Mouse (Mus musculus) adrenal gland, postnatal 36 days (tissue): Measurements from ENCODE around the gene N4bp2. TPM values are rescaled to one million over a fixed set of nuclear protein-coding genes. Genes with fewer than 3 reads are reported as not detected.
"Not testable (repeated sequence)": the region's sequence is repeated elsewhere in the genome, so short reads cannot be mapped to it uniquely, and the experiment has no call there.

ENCODE experiments used
- DNase-seq, 2 experiments: peaks; one replicate each; pipeline ENCODE4 v3.0.0; 2021; ENCODE audit warnings: mixed read lengths in 1 of 2
- long read RNA-seq, 2 experiments: library from polyadenylated mRNA; stranded (forward); transcript quantifications; one replicate each; pipeline ENCODE4 v2.0.0; 2021; ENCODE audit warnings: borderline sequencing depth in 2 of 2
- total RNA-seq, 2 experiments: library from RNA; stranded (reverse); gene quantifications; 2 replicates each; pipeline ENCODE4 v1.2.3; 2021

N4bp2 gene
- 10 to 100 TPM; 11.7 to 16.6 TPM for total RNA-seq
- long read RNA-seq, experiment 1: 0 reads
- long read RNA-seq, experiment 2: 0 reads

- DNase-seq: peak; percentile 76 to 83
Observed at GRCm38 (mm10) chr5:65763088-65763915, at the start of gene N4bp2. N4bp2 (plus strand) TSS chr5:65763521.

DNA sequence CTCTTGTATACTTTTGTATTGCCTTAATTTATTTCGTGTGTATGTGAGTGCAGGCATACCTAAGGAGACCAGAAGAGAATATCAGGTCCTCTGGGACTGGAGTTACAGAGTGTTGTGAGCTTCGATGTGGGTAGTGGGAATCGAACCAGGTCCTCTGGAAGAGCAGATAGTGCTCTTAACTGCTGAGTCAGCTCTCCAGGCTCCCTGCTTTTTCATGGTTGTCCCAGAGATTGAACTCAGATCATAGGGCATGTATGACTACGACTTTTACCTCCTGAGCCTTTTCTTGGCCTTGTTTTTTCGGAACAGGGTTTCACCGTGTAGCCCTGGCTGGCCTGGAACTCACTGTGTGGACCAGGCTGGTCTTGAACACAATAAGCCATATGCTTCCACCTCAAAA is 48.2 kb upstream of the N4bp2 start:
- no peak for DNase-seq

DNA sequence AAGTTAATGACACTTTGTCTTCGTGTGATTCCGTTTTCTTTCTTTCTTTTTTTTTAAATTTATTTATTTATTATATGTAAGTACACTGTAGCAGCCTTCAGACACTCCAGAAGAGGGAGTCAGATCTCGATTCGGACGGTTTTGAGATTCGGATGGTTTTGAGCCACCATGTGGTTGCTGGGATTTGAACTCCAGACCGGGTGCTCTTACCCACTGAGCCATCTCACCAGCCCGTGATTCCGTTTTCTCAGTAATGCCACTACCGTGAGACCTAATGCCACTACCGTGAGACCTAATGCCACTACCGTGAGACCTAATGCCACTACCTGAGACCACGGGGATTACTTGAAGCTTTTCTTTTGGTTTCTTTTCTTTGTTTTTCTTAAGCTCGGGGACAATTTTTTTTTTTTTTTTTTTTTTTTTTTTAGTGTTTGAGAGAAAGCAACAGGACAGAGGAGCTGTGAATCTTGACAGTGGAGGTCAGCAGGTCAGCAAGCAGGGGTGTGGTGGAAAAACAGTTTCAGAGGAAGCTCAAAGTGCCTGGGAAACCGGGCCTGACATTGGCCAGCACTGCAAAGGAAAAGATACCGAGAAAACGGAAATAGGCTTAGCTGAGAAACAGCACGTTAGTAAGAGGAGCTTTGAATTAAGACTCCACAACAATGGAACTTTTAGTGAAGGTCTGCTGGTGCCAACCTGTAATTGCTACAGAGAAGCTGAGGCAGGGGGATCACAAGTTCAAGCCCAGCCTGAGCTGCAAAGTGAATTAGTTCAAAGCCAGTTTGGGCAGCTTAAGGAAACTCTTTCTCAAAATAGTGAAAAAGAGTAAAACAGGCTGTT is 46.0 kb upstream of the N4bp2 start:
- no peak for DNase-seq

GRCm38 (mm10) chr5:65717903-65718211 is 45.5 kb upstream of the N4bp2 start:
- not testable (repeated sequence) for DNase-seq

DNA sequence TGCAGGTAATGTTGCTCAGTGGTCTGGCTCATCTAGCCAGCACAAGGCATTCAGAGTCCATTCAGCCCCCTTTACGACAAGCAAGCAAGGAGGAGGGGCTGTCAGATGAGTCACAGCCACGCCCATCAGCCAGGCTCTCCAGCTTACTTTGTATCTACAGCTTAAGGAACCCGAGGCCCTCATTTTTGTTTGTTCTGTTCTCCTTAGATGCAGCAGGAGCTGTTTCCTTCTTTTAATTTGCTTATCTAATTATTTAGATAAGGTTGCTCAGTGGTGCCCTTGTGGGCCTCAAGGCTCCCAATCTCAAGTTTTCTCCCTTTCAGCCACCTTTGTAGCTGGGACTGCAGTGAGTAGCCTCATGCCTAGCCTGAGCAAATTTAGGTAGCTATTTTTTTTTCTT is 45.0 kb upstream of the N4bp2 start:
- peak; percentile 27 to 45 for DNase-seq

- peak; percentile 63 to 72 for DNase-seq
Observed at GRCm38 (mm10) chr5:65724311-65725054, 38.8 kb upstream of the N4bp2 start.

- DNase-seq: peak; percentile 60 to 79
Observed at GRCm38 (mm10) chr5:65731173-65732007, 31.9 kb upstream of the N4bp2 start.

DNA sequence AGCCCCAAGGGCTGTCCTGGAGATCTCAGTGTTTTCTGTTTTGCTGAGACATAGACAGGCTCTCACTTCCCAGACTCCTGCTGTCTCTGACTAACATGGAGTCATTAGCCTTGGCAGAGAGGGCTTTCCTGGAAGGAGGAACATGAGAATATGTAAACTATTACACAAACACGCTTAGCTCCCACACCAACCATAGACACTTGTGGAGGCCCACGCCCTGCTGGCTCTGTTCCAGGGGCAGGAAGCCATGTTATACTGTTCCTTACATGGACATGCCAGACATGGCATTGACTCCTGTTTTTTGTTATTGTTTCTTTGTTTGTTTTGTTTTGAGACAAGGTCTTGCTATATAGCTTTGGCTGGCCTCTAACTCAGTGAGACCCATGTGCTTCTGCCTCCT is 27.7 kb upstream of the N4bp2 start:
- DNase-seq: no peak

GRCm38 (mm10) chr5:65739366-65739765 is 24.0 kb upstream of the N4bp2 start:
- DNase-seq: no peak

- DNase-seq: no peak
Observed at GRCm38 (mm10) chr5:65746908-65747307, 16.4 kb upstream of the N4bp2 start.

- DNase-seq: no peak
Observed at GRCm38 (mm10) chr5:65748386-65748785, 14.9 kb upstream of the N4bp2 start.

DNA sequence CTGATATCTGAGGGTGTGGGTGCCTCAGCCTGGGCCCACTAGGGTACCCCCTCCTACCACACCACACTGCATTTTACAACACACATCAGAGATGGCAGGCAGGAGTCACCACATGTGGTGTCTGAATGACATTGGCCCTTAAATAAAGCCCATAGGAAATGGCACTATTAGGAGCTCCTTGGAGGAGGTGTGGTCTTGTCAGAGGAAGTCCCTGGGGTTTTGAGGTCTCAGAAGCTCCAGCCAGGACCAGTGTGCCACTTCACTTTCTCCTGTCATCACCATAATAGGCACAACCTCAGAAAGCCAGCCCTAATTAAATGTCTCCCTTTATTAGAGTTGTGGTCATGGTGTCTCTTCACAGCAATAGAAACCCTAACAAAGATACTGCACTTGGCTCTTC is 14.4 kb upstream of the N4bp2 start:
- no peak for DNase-seq

DNA sequence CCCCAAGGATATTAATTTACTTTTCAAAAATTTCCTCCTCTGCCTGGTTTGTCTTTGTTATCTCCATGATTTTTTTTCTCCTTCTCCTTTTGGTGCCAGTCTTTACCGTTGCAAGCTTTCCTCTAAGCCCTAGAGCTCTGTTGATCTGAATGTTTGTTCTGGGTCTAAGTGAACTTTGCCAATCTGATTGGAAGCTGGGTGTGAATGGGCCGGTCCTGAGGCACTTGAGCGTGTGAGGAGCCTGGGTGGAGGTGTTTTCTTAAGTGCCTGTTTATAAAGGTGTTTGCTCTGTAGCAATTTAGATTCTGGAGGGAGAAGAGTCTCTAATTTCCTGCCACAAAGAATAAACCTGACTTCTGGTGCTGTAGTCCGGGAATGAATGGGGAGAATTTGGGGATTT is 11.3 kb upstream of the N4bp2 start:
- no peak for DNase-seq

DNA sequence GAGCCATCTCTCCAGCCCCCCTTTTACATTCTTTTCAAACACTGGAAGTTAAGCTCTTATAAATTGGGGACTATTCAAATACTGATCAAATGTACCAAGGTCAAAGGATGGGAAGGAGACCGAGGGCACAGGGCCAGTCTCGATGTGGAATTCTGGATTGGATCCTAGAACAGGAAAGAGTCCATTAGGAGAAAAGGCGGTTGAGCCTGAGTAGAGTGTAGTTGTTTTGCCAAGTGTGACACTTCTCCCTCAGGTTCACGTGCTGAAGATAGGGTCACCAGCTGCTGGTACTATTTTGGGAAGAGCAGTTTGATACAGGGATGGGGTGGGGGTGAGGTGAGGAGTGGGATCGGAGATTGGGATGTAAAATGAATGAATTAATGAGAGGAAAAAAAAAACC is 7.5 kb upstream of the N4bp2 start:
- DNase-seq: no peak

GRCm38 (mm10) chr5:65757110-65757509 is 6.2 kb upstream of the N4bp2 start:
- DNase-seq: no peak

DNA sequence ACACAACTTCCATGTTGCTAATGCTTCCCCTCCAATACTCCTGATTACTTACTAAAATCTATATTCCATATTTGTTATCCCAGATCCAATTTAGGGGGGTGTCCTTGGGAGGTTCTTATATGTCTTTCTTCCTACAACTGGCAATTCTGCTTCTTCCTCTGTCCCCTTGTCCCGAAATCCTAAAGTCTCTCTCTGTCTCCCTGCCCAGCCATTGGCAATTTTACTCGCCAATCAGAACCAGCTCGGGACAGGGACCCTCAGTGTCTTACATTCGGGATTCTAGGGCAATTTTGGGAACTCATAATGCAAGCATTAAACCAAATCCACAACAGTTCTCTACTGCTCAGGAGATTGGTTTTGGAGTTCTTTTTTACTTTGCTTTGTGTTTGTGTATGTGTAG is 3.3 kb upstream of the N4bp2 start:
- no peak for DNase-seq

- DNase-seq: no peak
Observed at GRCm38 (mm10) chr5:65760599-65760998, 2.7 kb upstream of the N4bp2 start.

- no peak for DNase-seq
Observed at GRCm38 (mm10) chr5:65761020-65761419, 2.3 kb upstream of the N4bp2 start.

DNA sequence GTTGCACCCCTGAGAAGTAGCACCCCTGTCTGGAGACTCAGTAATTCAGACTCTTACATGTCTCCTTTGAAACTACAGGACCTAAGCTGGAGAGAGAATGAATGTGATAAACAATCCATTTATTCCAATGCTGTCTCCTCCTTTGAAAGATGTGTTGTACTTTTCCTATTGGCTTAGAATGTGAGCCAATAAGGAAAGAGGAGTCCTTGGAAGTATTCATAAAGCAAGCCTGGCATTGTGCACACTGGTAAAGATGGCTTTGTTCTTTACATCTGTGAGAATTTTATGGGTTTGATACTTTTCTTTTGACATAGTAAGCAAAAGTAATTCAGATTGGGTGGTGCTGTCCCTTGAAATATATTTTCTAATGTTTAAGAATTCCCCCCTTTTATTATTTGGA is 1.4 kb upstream of the N4bp2 start:
- DNase-seq: no peak

DNA sequence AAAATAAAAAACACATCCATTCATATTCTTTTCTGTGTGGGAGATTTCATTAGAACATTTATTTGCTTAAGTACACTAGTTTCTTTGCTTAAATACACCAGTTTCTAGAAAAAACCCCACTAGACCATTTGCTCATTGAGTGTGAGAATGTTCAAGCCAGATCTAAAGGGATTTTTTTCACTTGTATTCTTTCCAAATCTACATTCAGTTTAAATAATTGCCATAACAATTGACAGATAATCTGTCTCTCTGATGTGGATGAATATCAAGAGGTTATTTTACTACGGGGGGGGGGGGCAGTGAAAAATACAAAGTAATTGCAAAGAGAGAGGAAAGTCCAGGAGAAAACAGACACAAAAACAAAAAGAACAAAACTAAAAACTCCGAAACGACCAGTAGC is 635 bp upstream of the N4bp2 start:
- DNase-seq: no peak

DNA sequence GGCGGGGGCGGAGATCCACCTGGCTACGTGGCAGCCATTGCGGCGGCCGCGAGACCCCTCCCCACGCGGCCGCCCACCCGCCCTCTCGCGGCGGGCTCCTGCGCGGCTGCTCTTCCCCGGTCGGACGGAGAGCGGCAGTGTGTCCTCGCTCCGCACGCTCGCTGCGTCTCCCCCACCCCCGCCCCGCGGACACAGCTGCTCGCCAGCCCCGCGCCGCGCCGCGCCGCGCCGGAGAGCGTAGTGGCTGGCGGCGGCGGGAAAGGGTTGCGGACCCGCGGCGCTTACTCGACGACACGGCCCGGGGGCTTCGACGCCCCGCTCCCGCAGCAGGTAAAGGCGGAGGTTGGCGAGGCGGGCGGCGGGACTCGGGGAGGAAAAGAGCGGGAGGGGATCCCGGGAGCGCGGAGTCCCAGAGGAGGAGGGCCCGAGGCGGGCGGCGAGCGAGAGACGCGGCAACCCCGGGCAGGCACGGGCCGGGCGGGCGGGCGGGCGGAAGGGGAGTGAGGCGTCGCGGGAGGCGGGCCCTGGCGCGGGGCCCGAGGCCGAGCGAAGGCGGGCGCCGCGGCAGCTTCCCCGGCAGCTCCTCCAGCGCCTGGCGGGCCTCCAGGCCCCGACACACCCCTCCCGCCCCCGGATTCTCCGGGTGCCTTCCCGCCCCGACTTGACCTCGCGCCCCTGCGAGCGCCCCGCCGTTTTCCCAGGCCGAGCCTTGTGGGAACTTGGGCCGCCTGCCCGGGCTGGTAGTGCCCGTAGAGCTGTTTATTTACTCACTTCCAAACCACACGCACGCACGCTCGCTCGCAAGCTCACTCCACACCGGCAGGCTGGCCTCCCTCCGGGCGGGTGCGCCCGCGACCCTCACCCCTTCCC is 830 bp downstream of the N4bp2 start:
- DNase-seq: peak; percentile 92 to 96
